Mouse (Mus musculus) E14TG2a.4 (cell line): ENCODE measurements around the gene Itga9.

Experiments
- CTCF ChIP-seq: conservative IDR thresholded peaks from 2 replicates; pipeline ENCODE4 v1.5.1; 2014; ENCODE audit warnings: low read length
- POU5F1 ChIP-seq: IDR thresholded peaks from 2 replicates; pipeline ENCODE4 v1.6.1; 2014; ENCODE audit warnings: low read length, borderline replicate concordance

DNA sequence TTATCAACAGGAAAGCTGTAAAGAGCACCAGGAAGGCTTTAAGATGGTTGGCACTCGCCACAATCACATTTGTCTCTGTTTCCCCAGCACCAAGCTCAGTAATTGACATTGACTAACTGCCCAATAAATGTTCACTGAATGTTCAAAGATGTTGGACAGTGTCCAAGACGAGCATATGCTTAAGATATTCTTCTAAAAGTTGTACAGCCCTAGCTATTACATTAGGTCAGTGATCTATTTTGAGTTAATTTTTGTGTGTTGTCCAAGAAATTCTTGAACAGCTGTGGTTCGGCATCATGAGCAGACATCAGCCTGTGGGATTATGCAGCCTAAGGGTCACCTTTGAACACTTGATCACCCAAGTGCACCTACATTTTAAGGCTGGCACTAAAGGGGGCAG, 110.9 kb downstream of the Itga9 start:
- TF ChIP-seq CTCF (no peak), POU5F1 (no peak)
